In genomic region chr8:47033976-47034375, GRCm38 (mm10) we compare ENCODE assay signal across 28 mouse cellular contexts. TPM values are rescaled to one million over a fixed set of nuclear protein-coding genes. Genes with fewer than 3 reads are reported as not detected.
DNase-seq lines count a peak whose midpoint lies in the region; ATAC-seq lines count a peak whose summit lies in the region.
"Had no signal": no experiment of that assay in that cellular context is flagged by ENCODE, and none has a peak within 500 bp of the region (broad histone marks: within the 10 kb centered on the region; RNA-seq: fewer than 3 reads in every experiment).

No protein-coding gene starts in this region.

- H3K9me3 ChIP-seq in embryonic facial prominence, embryonic 14.5 days (ENCODE audit: control insufficient read depth, low read length): no peaks in the 10 kb centered on the region
- H3K9me3 ChIP-seq in embryonic facial prominence, embryonic 10.5 days: no peaks in the 10 kb centered on the region
- no peaks in the 10 kb centered on the region for H3K9me3 ChIP-seq in intestine, embryonic 16.5 days (ENCODE audit: control insufficient read depth, low read length)
- H3K9me3 ChIP-seq in stomach, embryonic 16.5 days (replicated peaks; ENCODE audit: control insufficient read depth, low read length): no peaks in the 10 kb centered on the region
- H3K9me3 ChIP-seq in kidney, embryonic 15.5 days (replicated peaks): no peaks in the 10 kb centered on the region
- H3K9me3 ChIP-seq: embryonic facial prominence, embryonic 13.5 days; forebrain, embryonic 10.5 days; heart, embryonic 10.5 days; heart, embryonic 13.5 days had no signal

- peak; percentile 35 for DNase-seq in embryonic facial prominence, embryonic 14.5 days (ENCODE audit: low spot score)
- DNase-seq in embryonic facial prominence, embryonic 10.5 days (ENCODE audit: low spot score): no peak
- peak; percentile 73 for DNase-seq in MN1 (ENCODE audit: low spot score)
- no peak for DNase-seq in thymus, adult 18-20 months
- no peak for DNase-seq in thymus, postnatal 36 days
- DNase-seq: adrenal gland, adult 2 months; adrenal gland, postnatal 14 days; cerebellum, adult 11 months; cerebellum, adult 2 months; cerebellum, adult 9-11 months; cerebellum, postnatal 25 days; forebrain, postnatal 0 days; gastrocnemius, adult 2 months; gastrocnemius, postnatal 14 days; heart, adult 18-20 months; heart, postnatal 14 days; heart, postnatal 4 days had no signal

- no peak overlapping the region for H3K9ac ChIP-seq in embryonic facial prominence, embryonic 14.5 days (ENCODE audit: low read depth, low read length)
- no peak overlapping the region for H3K9ac ChIP-seq in intestine, embryonic 16.5 days (ENCODE audit: low read depth, low read length)
- no peak overlapping the region for H3K9ac ChIP-seq in stomach, embryonic 16.5 days (ENCODE audit: low read length)
- no peak overlapping the region for H3K9ac ChIP-seq in kidney, embryonic 15.5 days
- H3K9ac ChIP-seq: embryonic facial prominence, embryonic 13.5 days; forebrain, postnatal 0 days; heart, embryonic 13.5 days; hindbrain, embryonic 14.5 days had no signal

- no peak overlapping the region for H3K4me3 ChIP-seq in embryonic facial prominence, embryonic 14.5 days (ENCODE audit: low read depth, low read length)
- no peak overlapping the region for H3K4me3 ChIP-seq in embryonic facial prominence, embryonic 10.5 days
- H3K4me3 ChIP-seq in intestine, embryonic 16.5 days (ENCODE audit: low read length): no peak overlapping the region
- H3K4me3 ChIP-seq in stomach, embryonic 16.5 days (replicated peaks; ENCODE audit: low read length): no peak overlapping the region
- no peak overlapping the region for H3K4me3 ChIP-seq in kidney, embryonic 15.5 days (replicated peaks)
- H3K4me3 ChIP-seq: embryonic facial prominence, embryonic 13.5 days; forebrain, embryonic 10.5 days; gastrocnemius, adult 2 months; heart, embryonic 10.5 days; heart, embryonic 13.5 days had no signal

- no peaks in the 10 kb centered on the region for H3K27me3 ChIP-seq in embryonic facial prominence, embryonic 14.5 days (replicated peaks; ENCODE audit: control insufficient read depth, insufficient read depth, low read length)
- no peaks in the 10 kb centered on the region for H3K27me3 ChIP-seq in embryonic facial prominence, embryonic 10.5 days (replicated peaks; ENCODE audit: low read depth, poor library complexity, severe bottlenecking)
- no peaks in the 10 kb centered on the region for H3K27me3 ChIP-seq in intestine, embryonic 16.5 days (replicated peaks; ENCODE audit: control insufficient read depth, insufficient read depth, low read length)
- no peaks in the 10 kb centered on the region for H3K27me3 ChIP-seq in stomach, embryonic 16.5 days (ENCODE audit: control insufficient read depth, insufficient read depth, low read length)
- no peaks in the 10 kb centered on the region for H3K27me3 ChIP-seq in kidney, embryonic 15.5 days
- H3K27me3 ChIP-seq: embryonic facial prominence, embryonic 13.5 days; heart, embryonic 13.5 days; Patski had no signal

- WGBS in embryonic facial prominence, embryonic 14.5 days: 65% methylated on average over 4 of the region's 4 CpGs
- WGBS in embryonic facial prominence, embryonic 10.5 days: 84% methylated on average over 4 of the region's 4 CpGs
- 50% methylated on average over 4 of the region's 4 CpGs for WGBS in intestine, embryonic 16.5 days
- 41% methylated on average over 4 of the region's 4 CpGs for WGBS in stomach, embryonic 16.5 days
- 72% methylated on average over 4 of the region's 4 CpGs for WGBS in kidney, embryonic 15.5 days

- H3K36me3 ChIP-seq in embryonic facial prominence, embryonic 14.5 days (ENCODE audit: control insufficient read depth, insufficient read depth, low read length): no peaks in the 10 kb centered on the region
- no peaks in the 10 kb centered on the region for H3K36me3 ChIP-seq in embryonic facial prominence, embryonic 10.5 days (replicated peaks)
- H3K36me3 ChIP-seq in intestine, embryonic 16.5 days (ENCODE audit: control insufficient read depth, insufficient read depth, low read length): no peaks in the 10 kb centered on the region
- no peaks in the 10 kb centered on the region for H3K36me3 ChIP-seq in stomach, embryonic 16.5 days (ENCODE audit: control insufficient read depth, insufficient read depth, low read length)
- no peaks in the 10 kb centered on the region for H3K36me3 ChIP-seq in kidney, embryonic 15.5 days
- H3K36me3 ChIP-seq: embryonic facial prominence, embryonic 13.5 days; forebrain, embryonic 10.5 days; heart, embryonic 10.5 days; heart, embryonic 13.5 days had no signal

- H3K27ac ChIP-seq in embryonic facial prominence, embryonic 14.5 days (replicated peaks; ENCODE audit: low read depth, low read length): no peak overlapping the region
- H3K27ac ChIP-seq in embryonic facial prominence, embryonic 10.5 days (replicated peaks): no peak overlapping the region
- no peak overlapping the region for H3K27ac ChIP-seq in intestine, embryonic 16.5 days (ENCODE audit: low read length)
- H3K27ac ChIP-seq in stomach, embryonic 16.5 days (ENCODE audit: low read length): no peak overlapping the region
- no peak overlapping the region for H3K27ac ChIP-seq in kidney, embryonic 15.5 days
- H3K27ac ChIP-seq: embryonic facial prominence, embryonic 13.5 days; forebrain, embryonic 10.5 days; gastrocnemius, adult 2 months; heart, embryonic 10.5 days; heart, embryonic 13.5 days; hindbrain, embryonic 14.5 days; hindbrain, postnatal 0 days had no signal

- no peaks in the 10 kb centered on the region; the same call in 1 of the 2 replicates for H3K4me1 ChIP-seq in embryonic facial prominence, embryonic 14.5 days (ENCODE audit: control insufficient read depth, insufficient read depth, low read length)
- peaks cover 4% of the 10 kb centered on the region; the same call in 1 of the 2 replicates for H3K4me1 ChIP-seq in embryonic facial prominence, embryonic 10.5 days
- H3K4me1 ChIP-seq in intestine, embryonic 16.5 days (ENCODE audit: control insufficient read depth, insufficient read depth, low read length): no peaks in the 10 kb centered on the region
- H3K4me1 ChIP-seq in stomach, embryonic 16.5 days (ENCODE audit: control insufficient read depth, insufficient read depth, low read length): 0 out of 2 replicates have a peak, but pooled peaks cover 8% of the 10 kb centered on the region
- H3K4me1 ChIP-seq in kidney, embryonic 15.5 days: no peaks in the 10 kb centered on the region; the same call in 1 of the 2 replicates
- H3K4me1 ChIP-seq: forebrain, embryonic 10.5 days; heart, embryonic 10.5 days; heart, embryonic 13.5 days had no signal

- no peak overlapping the region for H3K4me2 ChIP-seq in embryonic facial prominence, embryonic 14.5 days (ENCODE audit: low read depth, low read length)
- H3K4me2 ChIP-seq in intestine, embryonic 16.5 days (ENCODE audit: low read depth, low read length): no peak overlapping the region
- no peak overlapping the region for H3K4me2 ChIP-seq in stomach, embryonic 16.5 days (ENCODE audit: low read depth, low read length)
- no peak overlapping the region for H3K4me2 ChIP-seq in kidney, embryonic 15.5 days
- H3K4me2 ChIP-seq: embryonic facial prominence, embryonic 13.5 days; heart, embryonic 13.5 days; hindbrain, embryonic 14.5 days had no signal

- no peak for ATAC-seq in embryonic facial prominence, embryonic 14.5 days (ENCODE audit: low read depth)
- peak; percentile 63 for ATAC-seq in intestine, embryonic 16.5 days
- ATAC-seq in stomach, embryonic 16.5 days (ENCODE audit: insufficient read depth, low FRiP score): peak; percentile 80
- no peak for ATAC-seq in kidney, embryonic 15.5 days (replicated peaks; ENCODE audit: low FRiP score)
- ATAC-seq: forebrain, embryonic 14.5 days; forebrain, postnatal 0 days; hindbrain, postnatal 0 days; Patski had no signal

RNA-seq across cellular contexts. Expression of gene Enpp6, which starts 47.3 kb away (rescaled TPM):
- polyA plus RNA-seq in embryonic facial prominence, embryonic 14.5 days (2014; fragmentation: Nextera tagmentation; extraction: Ambion mirVana): 2.5 and 3.1 TPM in 2 replicates
- 0.10 TPM in 1 of 2 replicates, not detected in the other for polyA plus RNA-seq in embryonic facial prominence, embryonic 10.5 days (2016; fragmentation: Nextera tagmentation; extraction: Ambion mirVana)
- polyA plus RNA-seq in intestine, embryonic 16.5 days (2015; fragmentation: Nextera tagmentation; extraction: Ambion mirVana): 0.15 and 0.21 TPM in 2 replicates
- 0.15 and 0.23 TPM in 2 replicates for polyA plus RNA-seq in stomach, embryonic 16.5 days (2015; fragmentation: Nextera tagmentation; extraction: Ambion mirVana)
- 1.7 TPM in 2 replicates for polyA plus RNA-seq in kidney, embryonic 15.5 days (2015; fragmentation: Nextera tagmentation; extraction: Ambion mirVana)
- polyA plus RNA-seq: forebrain, embryonic 10.5 days; forebrain, embryonic 14.5 days had no signal

Comparison
In these comparisons a context has a peak if more than half of its experiments do, and no peak if none do; other contexts are left out.
1. DNase-seq: peak in embryonic facial prominence, embryonic 14.5 days (single experiment) and MN1 (single experiment); none in embryonic facial prominence, embryonic 10.5 days (single experiment), thymus, adult 18-20 months (0 of 2) and thymus, postnatal 36 days (0 of 2).
2. ATAC-seq: peak in intestine, embryonic 16.5 days (single experiment) and stomach, embryonic 16.5 days (single experiment); none in embryonic facial prominence, embryonic 14.5 days (single experiment) and kidney, embryonic 15.5 days (single experiment).